Mouse (Mus musculus) cerebellum, adult 2 months (tissue): ENCODE measurements around the gene Arhgap18.

Experiments
- CTCF ChIP-seq: fragments of 200-500 bp; IDR thresholded peaks from 2 replicates; pipeline ENCODE4 v1.5.1; 2011; ENCODE audit warnings: low read depth, mild to moderate bottlenecking, control low read depth, low read length, moderate library complexity, borderline replicate concordance; ENCODE audit not compliant: insufficient read depth
- POLR2A ChIP-seq: fragments of 200-500 bp; IDR thresholded peaks from 2 replicates; pipeline ENCODE4 v1.6.1; 2011; ENCODE audit warnings: low read length, control low read depth, borderline replicate concordance; ENCODE audit not compliant: insufficient read depth

DNA sequence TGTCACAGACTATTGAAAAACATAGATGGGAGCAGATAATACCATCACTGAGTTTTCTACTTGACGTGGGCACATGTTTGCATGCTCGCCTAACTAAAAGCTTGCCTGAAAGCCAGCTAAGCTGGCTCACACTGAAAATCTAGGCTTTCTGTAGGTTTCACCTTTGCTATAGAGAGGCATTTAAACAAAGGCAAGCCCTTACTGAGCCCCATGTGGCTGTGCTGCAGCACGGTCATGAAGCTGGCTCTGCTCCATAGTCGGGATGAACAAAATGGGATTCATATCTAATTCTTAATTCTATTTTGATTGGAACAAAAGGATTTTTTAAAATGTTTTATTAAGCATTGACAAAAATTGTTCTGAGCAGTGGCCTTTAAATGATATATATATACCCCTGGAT is 105.3 kb downstream of the Arhgap18 start:
- TF ChIP-seq POLR2A (no peak), CTCF (no peak)
